ENCODE assay signal across 8 mouse cellular contexts in genomic region chr13:101692866-101693691, GRCm38 (mm10).
DNase-seq lines count a peak whose midpoint lies in the region; ATAC-seq and TF ChIP-seq lines count a peak whose summit lies in the region.

No protein-coding gene starts in this region.

- TF ChIP-seq POLR2A in embryonic fibroblast, embryonic 13.5 days (IDR thresholded peaks at IDR 0.05; ENCODE audit: low read depth, low read length) = no peak

- H3K27ac ChIP-seq in heart, embryonic 12.5 days (ENCODE audit: poor library complexity, severe bottlenecking) = peak overlapping the region; percentile 75; the same call in 1 of the 2 replicates
- no peak overlapping the region for H3K27ac ChIP-seq in embryonic fibroblast, embryonic 13.5 days (ENCODE audit: insufficient read depth, low read length)
- H3K27ac ChIP-seq in liver, embryonic 11.5 days (ENCODE audit: low read depth, low read length) = peak overlapping the region; percentile 44

- ATAC-seq in heart, embryonic 12.5 days (ENCODE audit: insufficient number of reproducible peaks, low FRiP score) = no peak
- no peak for ATAC-seq in liver, embryonic 11.5 days (replicated peaks; ENCODE audit: low FRiP score)

- no peaks in the 10 kb centered on the region for H3K27me3 ChIP-seq in heart, embryonic 12.5 days (replicated peaks)
- H3K27me3 ChIP-seq in liver, embryonic 11.5 days (replicated peaks; ENCODE audit: control insufficient read depth, insufficient read depth, low read length) = no peaks in the 10 kb centered on the region

- peak overlapping the region; percentile 68 for H3K4me3 ChIP-seq in heart, embryonic 12.5 days
- peak overlapping the region; percentile 7; the same call in 1 of the 2 replicates for H3K4me3 ChIP-seq in embryonic fibroblast, embryonic 13.5 days (ENCODE audit: insufficient read depth, low read length)
- peak overlapping the region; percentile 73 for H3K4me3 ChIP-seq in liver, embryonic 11.5 days (ENCODE audit: low read depth, low read length)

- H3K9ac ChIP-seq in heart, embryonic 12.5 days = no peak overlapping the region
- no peak overlapping the region for H3K9ac ChIP-seq in liver, embryonic 11.5 days (ENCODE audit: low read depth, low read length)

- H3K4me1 ChIP-seq in heart, embryonic 12.5 days (replicated peaks) = peaks cover 39% of the 10 kb centered on the region
- H3K4me1 ChIP-seq in embryonic fibroblast, embryonic 13.5 days (ENCODE audit: control insufficient read depth, insufficient read depth, low read length) = peaks cover 20% of the 10 kb centered on the region
- H3K4me1 ChIP-seq in liver, embryonic 11.5 days (replicated peaks; ENCODE audit: control insufficient read depth, insufficient read depth, low read length) = peaks cover 22% of the 10 kb centered on the region

- intact Hi-C loops in heart, postnatal 14 days (cut with DNase I) = no loop called here

- 54% methylated on average over 7 of the region's 7 CpGs for WGBS in heart, embryonic 12.5 days
- 52% methylated on average over 7 of the region's 7 CpGs for WGBS in liver, embryonic 11.5 days

- no peaks in the 10 kb centered on the region for H3K9me3 ChIP-seq in heart, embryonic 12.5 days (replicated peaks)
- H3K9me3 ChIP-seq in liver, embryonic 11.5 days (ENCODE audit: control insufficient read depth, low read length) = no peaks in the 10 kb centered on the region

- peaks cover 6% of the 10 kb centered on the region for H3K36me3 ChIP-seq in heart, embryonic 12.5 days
- no peaks in the 10 kb centered on the region; the same call in 1 of the 2 replicates for H3K36me3 ChIP-seq in liver, embryonic 11.5 days (ENCODE audit: control insufficient read depth, insufficient read depth, low read length)

- H3K4me2 ChIP-seq in heart, embryonic 12.5 days = peak overlapping the region; percentile 93
- H3K4me2 ChIP-seq in liver, embryonic 11.5 days = peak overlapping the region; percentile 92

- TF ChIP-seq CTCF in embryonic fibroblast, embryonic 13.5 days (IDR thresholded peaks at IDR 0.05; ENCODE audit: borderline replicate concordance, insufficient read depth, low read length) = no peak

- DNase-seq in heart, postnatal 14 days = no peak
- DNase-seq in MEL-GATA-1-ER (ENCODE audit: extremely low read depth, low read depth) = peak; percentile 36
- no peak for DNase-seq in liver, embryonic 11.5 days (ENCODE audit: low spot score)
- peak; percentile 40 for DNase-seq in thymus, postnatal 25 days
- no peak for DNase-seq in adrenal gland, postnatal 4 days (ENCODE audit: low spot score in 2 of 2)
- no peak for DNase-seq in lung, postnatal 4 days

Comparison
In these comparisons a context has a peak if more than half of its experiments do, and no peak if none do; other contexts are left out.
1. H3K4me3 ChIP-seq: peak in every context shown above with its lines; median percentile 73 in liver, embryonic 11.5 days; 68 in heart, embryonic 12.5 days; 7 in embryonic fibroblast, embryonic 13.5 days.
2. DNase-seq: peak in MEL-GATA-1-ER (single experiment) and thymus, postnatal 25 days (single experiment); none in heart, postnatal 14 days (0 of 2), liver, embryonic 11.5 days (single experiment), adrenal gland, postnatal 4 days (0 of 2) and lung, postnatal 4 days (0 of 2).